Mouse (Mus musculus) retina, adult 2 months (tissue): Measurements from ENCODE around the gene Serpinb6a.
A peak's percentile ranks its signal among the peaks of the same experiment; 100 is the strongest.

Experiments used
- DNase-seq: peaks from one replicate; pipeline ENCODE4 v3.0.0-alpha.2; 2012; ENCODE audit warnings: low read depth, low spot score

Gene Serpinb6a

DNA sequence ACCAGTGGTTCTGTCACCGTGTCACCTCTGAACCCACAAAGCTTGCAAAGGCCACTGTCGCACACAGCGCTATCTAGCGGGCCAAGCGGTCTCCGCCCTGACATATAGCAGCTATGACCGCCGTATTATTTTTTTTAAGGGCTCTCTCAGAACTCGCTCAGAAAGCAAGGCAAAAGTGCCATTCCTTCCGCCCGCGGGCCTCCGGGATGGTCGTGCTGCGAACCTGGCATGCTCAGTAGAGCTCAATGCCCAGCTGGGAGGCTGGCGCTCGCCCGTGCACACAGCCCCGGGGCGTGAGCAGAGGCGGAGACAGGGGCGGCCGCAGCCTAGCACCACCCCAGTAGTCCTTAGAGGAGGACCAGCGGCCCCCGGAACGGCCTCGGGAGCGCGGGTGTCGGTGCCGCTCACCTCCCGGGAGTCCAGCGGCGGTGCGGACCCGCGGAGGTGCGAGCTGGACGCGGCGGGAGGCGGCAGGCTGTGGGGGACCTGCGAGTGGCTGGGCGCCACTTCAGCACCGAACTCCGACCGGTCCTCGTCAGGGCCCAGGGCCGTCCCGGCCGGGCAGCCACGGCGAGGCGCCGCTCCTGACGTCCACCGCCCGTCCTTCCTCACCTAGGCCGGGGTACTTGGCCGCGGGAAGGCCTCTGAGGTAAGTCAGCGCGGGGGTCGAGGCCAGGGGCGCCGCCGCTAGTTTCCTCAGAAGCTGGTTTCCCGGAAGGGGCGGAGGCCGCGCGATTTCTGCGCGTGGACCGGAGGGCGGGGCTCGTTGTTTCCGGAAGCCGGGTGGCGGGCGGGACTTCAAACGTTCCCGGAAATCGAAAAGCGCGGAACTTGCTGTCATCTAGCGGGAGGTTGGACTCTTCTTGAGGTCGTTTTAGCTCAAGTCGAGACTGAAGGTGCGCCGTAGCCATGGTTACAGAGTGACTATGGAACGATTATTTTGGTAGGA, at the start of gene Serpinb6a, which contains the start of gene Ripk1:
Serpinb6a (minus strand) TSS at position 737 of the 949 bp plus-strand sequence.
Ripk1 (plus strand) TSS at position 306 of the 949 bp plus-strand sequence.
- peak; percentile 62 for DNase-seq

DNA sequence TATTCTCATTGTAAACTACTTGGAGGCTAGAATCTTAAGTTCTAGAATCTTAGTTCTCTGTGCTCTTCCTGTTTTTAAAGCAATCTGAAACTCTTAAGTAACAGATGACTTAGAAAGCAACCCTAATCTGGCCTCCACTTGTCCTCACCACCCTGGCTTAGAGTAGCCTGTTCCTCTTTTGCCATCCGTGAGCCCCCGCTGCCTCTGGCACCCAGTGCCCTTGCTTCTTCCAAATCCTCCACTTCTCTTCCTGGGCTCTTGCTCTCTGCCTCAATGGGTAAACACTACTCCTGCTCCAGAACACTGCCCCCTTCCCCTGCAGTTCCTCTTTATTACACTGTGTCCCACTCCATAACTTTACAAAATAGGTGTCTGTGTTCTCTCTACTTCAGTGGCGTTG, 49.1 kb upstream of the Serpinb6a start:
- no peak for DNase-seq

DNA sequence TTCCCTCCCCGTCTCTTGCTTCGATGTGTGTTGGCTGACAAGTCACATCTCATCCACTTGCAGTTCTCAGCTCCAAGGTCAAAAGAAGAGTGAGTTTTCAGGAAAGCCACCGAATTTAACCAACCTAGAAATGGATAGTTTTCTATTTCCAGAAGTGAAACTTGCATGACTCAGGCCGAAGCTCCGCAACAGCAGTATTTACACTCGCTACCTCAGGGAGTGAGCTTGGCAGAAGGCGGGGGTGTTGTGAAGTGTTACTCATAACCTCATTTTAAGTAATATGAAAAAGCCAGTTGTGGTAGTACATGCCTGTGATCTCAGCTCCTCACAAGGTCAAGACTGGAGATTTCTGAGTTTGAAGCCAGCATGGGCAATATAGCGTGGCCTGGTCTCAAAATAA, 47.9 kb upstream of the Serpinb6a start:
- DNase-seq, result no peak

DNA sequence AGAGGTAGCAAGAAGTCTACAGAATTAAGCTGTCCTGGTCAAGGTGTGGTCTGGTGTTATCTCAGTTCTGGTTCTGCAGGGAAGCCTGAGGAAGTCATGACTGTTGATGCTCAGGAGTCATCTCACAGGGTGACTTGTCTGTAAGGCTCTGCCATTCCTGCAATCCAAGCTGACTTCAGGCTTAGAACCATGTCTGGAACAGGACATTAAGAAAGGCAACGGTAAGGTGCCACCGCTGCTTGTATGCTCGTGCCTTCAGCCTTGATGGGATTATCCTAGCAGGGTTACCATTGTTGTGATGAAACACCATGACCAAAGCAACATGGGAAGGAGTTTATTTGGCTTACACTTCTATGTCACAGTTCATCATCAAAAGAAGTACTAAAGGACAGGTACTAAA, 44.9 kb upstream of the Serpinb6a start:
- DNase-seq, result no peak

DNA sequence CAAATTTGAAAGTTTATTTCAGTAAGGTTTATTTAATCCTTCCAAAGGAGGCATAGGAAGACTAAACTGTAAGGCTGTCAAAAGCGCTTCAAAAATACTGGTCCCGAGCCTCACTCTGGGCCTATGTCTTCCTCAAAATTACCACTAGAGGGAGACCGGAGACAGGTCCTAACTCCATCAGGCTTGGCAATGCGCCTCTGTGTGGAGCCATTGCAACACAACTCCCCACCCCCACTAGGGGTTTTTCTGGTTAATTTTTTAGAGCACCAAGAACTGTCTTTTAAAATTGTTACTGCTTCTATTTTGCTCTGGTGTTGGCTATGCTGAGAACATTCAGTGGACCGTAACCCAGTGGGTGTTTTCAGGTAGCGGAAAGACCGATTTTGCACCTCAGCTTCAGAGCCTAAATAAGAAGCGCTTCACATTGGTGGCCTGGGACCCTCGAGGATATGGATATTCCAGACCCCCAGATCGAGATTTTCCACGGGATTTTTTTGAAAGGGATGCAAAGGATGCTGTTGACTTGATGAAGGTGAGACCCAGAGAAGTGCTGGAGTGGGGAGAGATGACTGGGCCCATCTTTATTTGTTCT, 43.9 kb upstream of the Serpinb6a start:
- DNase-seq, result peak; percentile 40

DNA sequence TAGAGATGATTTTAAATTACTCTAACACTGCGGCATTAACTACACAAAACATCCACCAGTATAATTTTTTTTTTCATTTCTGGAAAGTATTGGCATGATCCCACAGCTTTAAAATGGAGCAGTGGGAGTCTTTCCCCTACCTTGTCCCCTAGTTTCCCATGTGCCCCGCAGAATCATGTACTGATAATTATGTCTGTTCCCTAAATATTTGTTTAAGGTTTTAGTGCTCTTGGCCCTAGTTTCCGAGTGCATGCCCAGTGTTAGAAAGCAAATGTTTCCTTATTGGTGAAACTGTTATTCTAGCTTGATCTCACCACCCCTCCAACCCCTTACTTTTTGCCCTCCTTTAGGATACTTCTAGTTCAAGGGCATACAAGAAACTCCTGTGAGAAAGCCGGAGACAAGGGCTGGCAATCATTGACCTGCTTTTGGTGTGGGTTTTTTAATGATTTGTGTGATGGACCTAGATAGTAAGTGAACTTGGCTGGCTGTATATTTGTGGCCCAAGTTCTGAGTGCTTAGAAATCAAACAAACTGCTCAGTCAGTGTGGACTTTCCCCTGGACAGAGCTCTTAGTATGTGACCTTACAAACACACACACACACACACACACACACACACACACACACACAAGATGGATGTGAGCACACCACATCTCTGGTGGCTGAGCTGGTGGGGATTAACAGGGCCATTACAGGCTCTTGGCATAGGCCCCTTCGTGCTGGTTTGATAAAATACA, 43.1 kb upstream of the Serpinb6a start:
- no peak for DNase-seq

DNA sequence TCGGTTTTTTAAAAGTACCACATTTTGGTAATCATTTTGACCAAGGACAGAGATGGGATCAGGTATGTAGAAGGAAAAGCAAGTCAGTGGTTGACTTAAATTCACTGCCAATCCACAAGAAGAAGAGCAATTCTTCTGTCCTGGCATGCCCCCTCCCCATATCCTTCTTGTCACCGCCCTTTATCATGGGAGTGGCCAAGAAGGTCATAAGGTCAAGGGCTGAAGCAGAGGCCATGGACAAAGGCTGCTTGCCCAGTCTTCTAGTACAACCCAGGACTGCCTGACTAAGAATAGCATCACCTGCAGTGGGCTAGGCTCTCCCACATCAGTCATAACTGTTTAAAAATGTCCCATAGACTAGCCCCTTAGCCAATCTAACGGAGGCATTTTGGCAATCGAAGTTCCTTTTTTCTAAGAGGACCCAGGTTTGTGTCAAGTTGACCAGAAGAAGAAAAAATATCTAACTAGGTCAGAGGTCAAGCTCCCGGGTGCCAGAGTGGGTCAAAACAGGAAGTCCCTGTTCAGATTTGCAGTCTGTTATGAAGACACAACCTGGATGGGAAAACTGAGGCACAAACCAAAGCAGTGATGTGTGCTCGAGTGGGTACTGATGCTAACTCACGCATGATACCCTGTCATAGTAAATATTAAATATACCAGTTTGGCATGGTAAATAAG, 41.3 kb upstream of the Serpinb6a start:
- no peak for DNase-seq

DNA sequence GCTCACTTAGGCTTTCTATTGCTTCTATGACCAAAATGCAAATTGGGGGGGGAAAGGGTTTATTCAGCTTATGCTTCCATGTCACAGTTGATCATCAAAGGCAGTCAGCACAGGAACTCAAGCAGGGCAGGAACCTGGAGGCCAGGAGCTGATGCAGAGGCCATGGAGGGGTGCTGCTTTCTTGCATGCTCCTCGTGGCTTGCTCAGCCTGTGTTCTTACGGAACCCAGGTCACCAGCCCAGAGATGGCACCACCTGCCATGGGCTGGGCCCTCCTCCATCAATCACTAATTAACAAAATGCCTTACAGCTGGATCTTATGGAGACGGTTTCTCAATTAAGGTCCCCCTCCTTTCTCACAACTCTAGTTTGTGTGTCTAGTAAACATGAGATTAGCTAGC, 37.5 kb upstream of the Serpinb6a start:
- no peak for DNase-seq

DNA sequence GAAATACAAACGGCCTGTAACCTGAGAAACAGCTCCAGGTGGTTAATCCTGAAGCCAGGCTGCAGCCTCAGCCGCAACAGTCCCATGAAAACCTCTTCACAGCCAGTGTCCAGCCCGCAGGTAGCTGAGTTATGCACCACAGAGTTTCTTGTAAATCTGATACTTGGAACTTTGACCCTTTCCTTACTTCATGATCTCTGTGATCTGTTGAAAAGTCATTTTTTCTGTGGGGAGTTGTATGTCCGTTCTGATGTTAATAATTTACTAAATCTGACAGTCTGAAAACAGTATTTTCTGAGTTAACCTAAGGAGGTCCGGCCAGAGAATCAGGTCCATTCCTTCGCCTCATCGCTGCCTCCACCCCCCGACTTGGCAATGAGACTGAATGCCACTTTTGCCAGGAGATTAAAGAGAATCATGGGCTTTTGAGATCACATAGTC, 36.3 kb upstream of the Serpinb6a start:
- no peak for DNase-seq

DNA sequence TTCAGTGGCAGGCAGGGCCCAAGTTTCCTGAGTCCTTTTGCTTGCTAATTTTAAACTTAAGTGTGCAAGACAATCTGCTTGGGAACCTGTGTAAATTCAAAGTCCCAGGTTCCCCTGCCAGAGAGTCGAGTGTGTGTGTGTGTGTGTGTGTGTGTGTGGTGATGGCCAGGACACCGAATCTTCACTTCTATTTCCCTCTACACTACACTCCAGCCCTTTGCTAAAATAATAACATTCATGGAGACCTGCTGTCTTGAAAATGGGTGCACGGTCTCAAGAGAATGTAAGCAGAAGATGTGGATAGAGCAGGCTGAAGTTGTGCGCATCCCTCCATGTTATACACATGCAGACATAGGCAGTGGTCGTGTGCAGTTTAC, 35.5 kb upstream of the Serpinb6a start:
- no peak for DNase-seq

DNA sequence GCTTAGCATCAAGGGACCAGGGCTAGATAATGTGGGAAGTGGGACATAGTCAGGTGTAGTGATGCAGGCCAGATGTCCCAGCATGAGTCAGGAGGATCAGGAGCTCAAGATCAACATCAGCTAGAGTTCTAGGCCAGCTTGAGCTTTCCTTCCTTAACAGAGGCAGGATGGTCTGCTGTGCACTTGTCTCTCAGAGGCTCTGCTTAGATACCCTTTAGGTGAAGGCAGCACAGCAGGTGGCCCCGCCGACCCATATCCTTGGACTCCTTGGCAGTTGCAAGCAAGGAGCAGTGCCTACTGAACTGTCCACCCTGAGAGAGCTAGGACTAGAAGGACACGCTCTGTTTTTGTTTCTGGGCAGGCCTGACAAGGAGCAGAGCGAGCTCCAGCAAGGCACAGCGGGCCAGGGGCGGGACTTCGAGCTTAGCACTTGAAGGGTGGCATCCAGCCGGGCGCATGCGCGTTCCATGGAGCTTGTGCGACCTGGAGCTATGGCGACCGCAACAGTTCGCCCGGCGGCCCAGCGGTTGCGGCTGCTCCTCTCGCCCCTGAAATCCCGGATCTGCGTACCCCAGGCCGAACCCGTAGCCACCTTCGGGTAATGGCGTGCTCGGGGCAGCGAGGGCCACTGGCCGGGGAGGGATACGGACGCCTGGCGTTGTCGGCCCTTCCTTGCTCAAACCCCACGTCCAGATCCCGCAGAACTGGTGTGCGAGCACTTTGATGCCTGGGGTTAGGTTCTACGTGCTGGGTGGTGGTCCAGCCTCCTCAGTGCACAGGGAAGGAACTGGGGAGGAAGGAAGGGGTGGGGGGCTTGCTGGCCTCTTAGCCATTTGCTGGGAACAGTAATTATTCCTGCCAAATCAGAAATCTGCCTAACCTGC, 34.8 kb upstream of the Serpinb6a start, which contains the start of gene Bphl:
Bphl (plus strand) TSS at position 426 of the 884 bp plus-strand sequence.
- DNase-seq, result peak; percentile 83

DNA sequence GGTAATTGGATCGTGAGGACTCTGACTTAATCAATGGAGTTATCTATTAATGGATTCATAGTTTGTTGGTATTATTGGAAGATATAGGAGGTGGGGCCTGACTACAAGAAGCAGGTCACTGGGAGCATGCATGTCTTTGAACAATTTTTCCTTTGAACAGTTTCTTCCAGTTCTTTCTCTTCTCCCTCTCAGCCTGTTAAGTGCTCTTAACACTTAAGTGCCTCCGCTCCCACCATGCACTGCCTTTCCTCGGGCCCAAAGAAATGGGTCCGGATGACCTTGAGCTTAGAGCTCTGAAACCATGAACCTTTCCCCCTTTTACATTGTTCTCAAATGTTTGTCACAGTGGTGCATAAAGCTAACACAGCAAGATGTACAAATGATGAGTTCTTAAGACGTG, 34.1 kb upstream of the Serpinb6a start:
- DNase-seq, result no peak

DNA sequence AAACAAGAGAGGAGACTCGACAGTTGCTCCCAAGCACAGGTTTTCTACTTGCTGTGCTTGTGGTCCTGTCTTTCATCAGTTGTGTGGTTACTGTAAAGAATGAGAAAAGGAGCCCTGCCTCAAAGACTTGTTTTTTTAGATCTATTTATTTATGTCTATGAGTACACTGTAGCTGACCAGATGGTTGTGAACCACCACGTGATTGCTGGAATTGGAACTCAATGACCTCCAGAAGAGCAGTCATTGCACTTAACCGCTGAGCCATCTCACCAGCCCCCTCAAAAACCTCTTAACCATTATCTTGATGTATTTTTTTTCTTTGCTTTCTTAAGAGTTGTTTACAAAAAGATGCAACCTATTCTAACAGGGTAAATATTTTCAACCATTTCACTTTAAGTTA, 32.8 kb upstream of the Serpinb6a start:
- no peak for DNase-seq

DNA sequence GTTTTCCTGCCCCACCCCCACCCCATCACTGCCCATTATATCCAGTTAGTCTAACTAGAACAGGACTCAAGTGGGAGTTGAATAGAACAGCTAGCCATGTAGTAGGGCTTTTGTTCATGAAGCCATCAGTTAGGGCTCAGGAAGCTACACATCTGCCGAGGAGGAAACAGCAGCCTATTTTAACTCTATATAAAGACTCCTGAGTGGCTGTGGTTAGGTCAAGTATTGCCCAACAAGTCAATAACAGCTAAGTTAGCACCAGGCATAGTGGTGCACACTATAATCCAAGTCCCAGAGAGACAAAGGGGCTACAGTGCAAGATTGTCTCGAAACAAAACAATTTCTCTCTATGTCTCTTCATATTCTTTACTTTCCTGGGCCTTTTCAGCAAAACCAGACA, 29.4 kb upstream of the Serpinb6a start:
- DNase-seq, result no peak

DNA sequence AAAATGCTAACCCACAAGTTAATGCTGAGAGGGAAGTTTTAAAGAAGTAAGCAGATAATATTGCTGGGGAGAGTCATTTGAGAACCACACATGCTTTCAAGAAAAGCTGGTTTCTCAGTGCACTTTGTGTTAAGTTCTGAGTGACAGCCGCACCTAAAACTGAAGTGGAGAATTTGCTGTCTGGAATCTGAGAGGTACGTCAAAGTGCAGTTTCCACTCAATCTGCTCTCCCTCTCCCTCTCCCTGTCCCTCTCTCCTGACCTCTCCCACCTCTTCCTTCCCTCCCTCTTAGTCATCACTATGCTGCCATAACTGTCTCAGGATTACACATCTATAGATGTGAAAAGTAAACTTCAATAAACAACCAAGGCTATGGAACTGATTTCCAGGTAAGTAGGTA, 19.4 kb upstream of the Serpinb6a start:
- no peak for DNase-seq

DNA sequence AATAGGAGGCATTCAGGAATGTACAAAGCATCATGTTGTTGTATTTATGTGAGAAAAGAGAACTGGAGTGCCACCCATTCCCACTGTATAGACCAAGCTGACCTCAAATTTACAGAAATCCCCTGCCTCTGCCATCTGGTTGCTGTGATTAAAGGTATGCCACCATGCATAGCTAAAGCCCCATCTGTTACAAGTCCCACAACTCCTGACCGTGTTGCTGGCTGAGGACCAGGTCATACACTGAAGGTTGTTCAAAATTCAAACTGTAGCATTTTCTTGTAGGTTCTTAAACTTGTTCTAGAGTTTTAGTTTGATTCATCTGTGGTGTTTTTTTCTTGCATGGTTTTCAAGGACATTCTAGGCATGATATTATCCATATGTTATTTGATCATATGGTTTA, 15.9 kb upstream of the Serpinb6a start:
- DNase-seq, result no peak

DNA sequence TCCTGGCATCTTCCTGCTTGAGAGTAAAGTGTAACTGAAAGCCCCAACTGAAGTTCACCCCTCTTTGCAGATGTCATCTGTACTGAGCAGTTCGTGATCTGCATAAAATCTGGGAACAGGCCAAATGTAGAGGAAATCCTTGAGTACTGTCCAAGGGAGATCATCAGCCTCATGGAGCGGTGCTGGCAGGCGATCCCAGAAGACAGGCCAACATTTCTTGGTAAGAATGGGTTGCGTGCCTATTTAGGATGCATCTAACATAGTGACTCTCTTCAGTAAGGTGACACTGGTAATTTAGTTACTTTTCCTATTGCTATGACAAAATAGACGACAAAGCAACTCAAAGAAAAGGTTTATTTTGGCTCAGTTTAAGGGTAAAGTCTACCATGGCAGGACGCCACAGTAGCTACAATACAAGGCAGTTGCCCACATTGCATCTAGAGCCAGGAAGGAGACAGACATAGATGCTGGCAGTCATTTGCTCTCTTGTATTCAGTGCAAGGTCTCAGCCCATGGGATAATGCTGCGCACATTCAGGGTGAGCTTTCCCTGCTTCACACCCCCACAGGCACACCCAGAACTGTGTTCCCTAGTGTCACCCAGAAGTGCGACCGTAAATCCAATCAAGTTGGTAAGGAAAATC, 14.5 kb upstream of the Serpinb6a start:
- DNase-seq, result no peak

DNA sequence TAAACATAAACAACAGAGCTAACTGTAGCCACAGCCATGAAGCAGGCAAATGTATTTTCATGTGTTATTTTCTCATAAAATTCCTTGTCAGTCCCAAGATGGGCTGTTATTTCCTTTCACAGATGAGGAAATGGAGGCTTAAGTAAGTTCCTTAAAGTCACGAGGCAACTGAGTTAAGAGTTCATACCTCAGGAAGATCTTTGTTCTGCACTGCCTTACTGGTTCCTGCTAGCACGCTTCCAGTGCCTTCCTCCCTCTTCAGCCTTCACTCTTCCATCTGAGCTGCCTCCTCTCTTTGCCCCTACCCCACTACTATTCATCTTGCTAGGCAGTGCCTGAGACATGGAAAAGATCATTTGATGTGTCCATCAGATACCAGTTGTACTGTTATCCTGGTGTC, 4.6 kb upstream of the Serpinb6a start:
- DNase-seq, result no peak

DNA sequence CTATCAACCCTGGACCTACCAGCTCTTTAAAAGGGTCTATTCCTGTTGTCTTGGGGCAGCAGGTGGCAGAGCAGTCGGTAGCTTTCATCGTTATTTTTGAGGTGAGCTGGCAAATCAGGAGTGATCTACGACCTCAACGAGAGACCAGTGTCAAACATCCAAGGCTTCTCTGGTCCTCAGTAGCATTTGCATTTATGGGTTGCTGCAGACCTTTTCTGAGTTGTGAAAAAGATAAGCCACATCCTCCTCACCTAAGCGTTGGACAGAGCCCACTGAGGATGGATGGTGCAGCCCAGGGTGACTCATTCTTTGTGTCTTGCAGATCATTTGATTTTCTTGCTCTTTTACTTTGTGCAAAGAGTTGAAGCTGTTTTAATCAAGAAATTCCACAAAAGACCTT, 464 bp upstream of the Serpinb6a start:
- no peak for DNase-seq

DNA sequence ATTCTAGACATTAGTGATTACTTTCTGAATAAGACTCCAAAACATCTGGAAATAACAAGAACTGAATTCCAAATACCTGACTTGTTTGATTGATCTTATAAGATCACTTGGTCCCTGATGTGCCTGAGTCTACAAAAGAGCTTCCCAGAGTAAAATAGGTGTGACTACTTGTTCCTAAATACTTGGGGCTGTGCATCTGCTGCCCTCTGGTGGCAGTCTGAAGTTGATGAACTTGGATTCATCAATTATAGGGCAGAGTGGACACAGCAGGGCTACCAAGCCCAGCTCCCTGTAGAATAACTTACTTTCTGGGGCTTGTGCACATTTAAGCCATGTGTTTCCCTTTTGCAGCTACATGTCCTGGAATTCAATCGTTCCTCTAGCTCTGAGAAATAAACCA, 7.4 kb downstream of the Serpinb6a start:
- DNase-seq, result peak; percentile 55
